Mouse (Mus musculus) lung, adult 2 months (tissue): ENCODE measurements around the gene Ren1. TPM values are rescaled to one million over a fixed set of nuclear protein-coding genes. Genes with fewer than 3 reads are reported as not detected.

Experiments
- DNase-seq: peaks from one replicate; pipeline ENCODE4 v3.0.0; 2022
- H3K4me1 ChIP-seq: fragments of 200-500 bp; 2 replicates; pipeline ENCODE4 v1.6.1; 2011; ENCODE audit warnings: low read length; ENCODE audit not compliant: control insufficient read depth, insufficient read depth
- H3K4me3 ChIP-seq: fragments of 200-500 bp; replicated peaks from 2 replicates; pipeline ENCODE3; 2011; ENCODE audit warnings: low read depth, mild to moderate bottlenecking, control low read depth, low read length; ENCODE audit errors: extremely low read depth
- CTCF ChIP-seq: fragments of 200-500 bp; IDR thresholded peaks from 2 replicates; pipeline ENCODE4 v1.5.1; 2011; ENCODE audit warnings: mild to moderate bottlenecking, low read length, control low read depth; ENCODE audit not compliant: insufficient read depth
- POLR2A ChIP-seq: fragments of 200-500 bp; IDR thresholded peaks from 2 replicates; pipeline ENCODE4 v1.6.1; 2011; ENCODE audit warnings: low read depth, mild to moderate bottlenecking, control low read depth, low read length, borderline replicate concordance; ENCODE audit errors: extremely low read depth
- WGBS: fragments of 180-500 bp; shearing (Covaris S2); methylation state at CpG from one replicate; pipeline ENCODE4 v1.1.7; 2018; 5-methylcytosine and 5-hydroxymethylcytosine counted together
- polyA plus RNA-seq: library from polyadenylated mRNA; depleted of rRNA; stranded (reverse); fragments of >200 nt; gene quantifications from 2 replicates; pipeline ENCODE4 v1.2.3, GENCODE M21; 2012; rRNA removed

Ren1 gene
- 0.07 TPM in 2 replicates for polyA plus RNA-seq

DNA sequence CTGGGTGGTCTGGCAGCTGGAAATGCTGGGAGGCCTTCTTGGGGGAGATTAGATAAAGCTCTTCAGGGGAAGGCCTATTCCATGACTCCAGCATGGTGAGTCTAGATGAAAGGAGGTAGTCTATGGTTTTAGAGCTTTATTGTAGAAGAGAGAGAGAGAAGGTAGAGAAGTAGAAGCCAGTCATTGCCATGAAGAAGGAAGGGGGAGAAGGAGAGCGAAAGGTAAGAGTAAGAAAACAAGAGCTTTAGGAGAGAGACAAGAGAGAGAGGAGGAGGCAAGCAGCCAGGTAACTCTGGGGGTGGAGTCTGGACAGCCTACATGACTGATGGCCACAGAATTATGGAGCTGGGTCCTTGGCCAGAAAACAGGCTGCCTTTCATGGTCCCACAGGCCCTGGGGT lies at the start of gene Ren1:
Ren1 (plus strand) TSS at position 301 of the 400 bp plus-strand sequence.
- H3K4me3 ChIP-seq, result no peak within 1 kb of the TSS
- DNase-seq, result no peak
- TF ChIP-seq POLR2A, result no peak
- TF ChIP-seq CTCF, result no peak
- WGBS, result 95% methylated on average over 1 of the region's 1 CpGs
- H3K4me1 ChIP-seq, result no peaks in the 10 kb centered on the region

GRCm38 (mm10) chr1:133302540-133302939 lies 47.8 kb upstream of the Ren1 start:
- no peaks in the 10 kb centered on the region; the same call in 1 of the 2 replicates for H3K4me1 ChIP-seq
- 32% methylated on average over 3 of the region's 3 CpGs for WGBS
- H3K4me3 ChIP-seq, result no peak overlapping the region
- peak; percentile 47 for DNase-seq
- TF ChIP-seq CTCF (no peak), POLR2A (no peak)

GRCm38 (mm10) chr1:133306842-133307241 lies 43.5 kb upstream of the Ren1 start:
- peak; percentile 73 for DNase-seq
- no peak for TF ChIP-seq POLR2A
- peak; percentile 76 for TF ChIP-seq CTCF
- H3K4me1 ChIP-seq, result no peaks in the 10 kb centered on the region; the same call in 1 of the 2 replicates
- WGBS, result 4% methylated on average over 4 of the region's 4 CpGs
- no peak overlapping the region for H3K4me3 ChIP-seq

GRCm38 (mm10) chr1:133307318-133307717 lies 43.0 kb upstream of the Ren1 start:
- peaks cover 3% of the 10 kb centered on the region for H3K4me1 ChIP-seq
- TF ChIP-seq CTCF (peak; percentile 20; the same call in 1 of the 2 replicates), POLR2A (no peak)
- DNase-seq, result peak; percentile 32
- WGBS, result 12% methylated on average over 6 of the region's 6 CpGs
- H3K4me3 ChIP-seq, result no peak overlapping the region

DNA sequence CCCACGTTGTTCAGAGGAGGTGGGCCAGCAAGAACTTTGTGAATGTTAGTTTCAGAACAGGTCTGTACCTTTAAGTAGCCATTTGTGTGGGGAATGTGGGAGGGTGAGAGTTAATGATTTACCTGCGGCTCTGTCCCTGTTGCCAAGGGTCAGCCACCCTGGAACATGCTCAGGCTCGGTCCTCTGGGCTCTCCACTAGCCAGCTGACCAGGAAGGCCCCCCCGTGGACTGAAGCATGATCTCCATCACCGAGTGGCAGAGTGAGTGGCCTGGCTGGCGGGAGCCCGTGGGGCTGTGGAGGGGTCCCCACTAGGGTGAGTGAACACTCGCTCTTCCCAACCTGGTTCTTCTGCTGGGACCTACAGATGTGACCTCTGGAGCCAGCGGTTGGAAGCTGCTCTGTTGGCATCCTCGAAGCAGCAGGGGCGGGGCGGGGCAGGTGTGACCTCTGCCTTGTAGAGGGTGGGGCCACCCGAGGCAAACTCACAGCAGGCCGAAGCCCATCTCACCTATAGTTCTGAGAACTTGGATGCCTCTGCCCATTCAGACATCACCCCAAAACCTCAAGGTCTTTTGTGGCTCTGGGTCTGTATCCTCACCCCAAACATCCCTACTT lies 40.5 kb upstream of the Ren1 start, which contains the start of gene Golt1a:
Golt1a (plus strand) TSS at position 149 of the 616 bp plus-strand sequence.
- H3K4me1 ChIP-seq, result peaks cover 3% of the 10 kb centered on the region; the same call in 1 of the 2 replicates
- DNase-seq, result peak; percentile 31
- 54% methylated on average over 14 of the region's 14 CpGs for WGBS
- no peak for TF ChIP-seq POLR2A
- TF ChIP-seq CTCF, result no peak
- H3K4me3 ChIP-seq, result no peak within 1 kb of the TSS

DNA sequence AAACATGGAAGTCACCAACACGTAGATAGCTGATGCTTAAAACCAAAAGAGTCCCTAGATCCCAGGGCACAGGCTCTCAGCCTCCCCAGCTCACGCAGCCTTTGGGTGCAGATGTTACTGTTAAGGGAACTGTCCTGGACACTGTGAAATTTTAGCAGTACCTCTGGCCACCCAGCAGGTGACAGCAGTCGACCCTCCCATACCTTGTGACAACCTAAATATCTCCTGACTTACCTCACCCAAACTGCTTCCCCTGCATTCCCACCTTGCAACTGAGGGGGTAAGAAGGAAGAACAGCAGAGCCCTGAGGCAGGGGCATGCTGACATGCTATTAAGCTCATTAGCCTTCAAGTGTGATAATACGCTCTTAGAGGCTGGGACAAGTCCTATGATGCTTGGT lies 39.1 kb upstream of the Ren1 start:
- DNase-seq, result no peak
- TF ChIP-seq CTCF (peak; percentile 29; the same call in 1 of the 2 replicates), POLR2A (no peak)
- 72% methylated on average over 4 of the region's 4 CpGs for WGBS
- Histone ChIP-seq H3K4me3 (no peak overlapping the region), H3K4me1 (peaks cover 3% of the 10 kb centered on the region; the same call in 1 of the 2 replicates)

- 24% methylated on average over 10 of the region's 10 CpGs for WGBS
- no peak overlapping the region for H3K4me3 ChIP-seq
- TF ChIP-seq CTCF (no peak), POLR2A (no peak)
- H3K4me1 ChIP-seq, result peaks cover 3% of the 10 kb centered on the region; the same call in 1 of the 2 replicates
- no peak for DNase-seq
Observed at GRCm38 (mm10) chr1:133311946-133312345, 38.4 kb upstream of the Ren1 start.

DNA sequence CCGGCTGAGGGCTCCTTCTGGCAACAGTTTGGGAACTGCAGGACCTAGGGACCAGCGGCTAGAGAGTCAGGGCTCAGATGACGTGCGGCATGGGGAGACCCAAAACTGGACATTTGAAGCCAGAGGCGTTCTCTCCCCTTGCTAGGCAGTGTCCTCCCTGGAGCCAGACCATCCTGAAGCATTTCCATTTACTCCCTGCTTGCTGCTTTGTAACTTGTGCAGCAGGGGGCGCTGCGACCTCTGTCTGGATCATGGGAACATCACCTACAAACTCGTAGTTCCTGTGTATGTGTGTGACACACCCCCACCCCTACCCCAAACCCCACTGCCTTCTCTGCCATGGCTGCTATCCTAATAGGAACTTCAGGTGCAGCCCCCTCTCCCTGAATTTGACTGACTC lies 35.9 kb upstream of the Ren1 start:
- peak; percentile 65 for DNase-seq
- Histone ChIP-seq H3K4me3 (no peak overlapping the region), H3K4me1 (peaks cover 3% of the 10 kb centered on the region; the same call in 1 of the 2 replicates)
- WGBS, result 32% methylated on average over 8 of the region's 8 CpGs
- TF ChIP-seq POLR2A (no peak), CTCF (peak; percentile 95)

GRCm38 (mm10) chr1:133315775-133316174 lies 34.5 kb upstream of the Ren1 start:
- no peak for DNase-seq
- 62% methylated on average over 6 of the region's 6 CpGs for WGBS
- H3K4me3 ChIP-seq, result no peak overlapping the region
- TF ChIP-seq POLR2A, result no peak
- peaks cover 3% of the 10 kb centered on the region; the same call in 1 of the 2 replicates for H3K4me1 ChIP-seq

DNA sequence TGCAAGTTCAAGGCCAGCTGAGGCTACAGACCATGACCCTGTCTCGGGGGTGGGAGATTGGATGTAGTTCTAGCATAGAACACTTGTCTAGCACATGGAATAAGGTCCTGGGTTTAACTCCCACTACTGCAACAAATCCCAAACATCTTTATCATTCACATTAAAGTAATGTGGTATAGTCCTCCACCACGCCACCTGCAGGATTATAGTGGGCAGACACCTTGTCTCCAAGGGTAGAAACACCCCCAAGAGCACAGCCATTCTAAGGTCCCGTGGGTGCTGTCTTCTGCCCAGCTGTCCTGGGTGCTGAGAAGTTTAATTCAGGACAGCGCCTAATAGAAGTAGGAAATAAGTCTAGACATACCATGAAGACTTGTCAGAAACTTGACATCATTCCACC lies 33.7 kb upstream of the Ren1 start:
- WGBS, result 74% methylated on average over 4 of the region's 4 CpGs
- peaks cover 3% of the 10 kb centered on the region; the same call in 1 of the 2 replicates for H3K4me1 ChIP-seq
- no peak for DNase-seq
- no peak for TF ChIP-seq CTCF
- TF ChIP-seq POLR2A, result no peak
- H3K4me3 ChIP-seq, result no peak overlapping the region
